Mouse (Mus musculus): ENCODE data around the gene Tm2d1.

- TF ChIP-seq POLR2A (IDR thresholded peaks at IDR 0.05; ENCODE audit: low read depth, low read length) (no peak), CTCF (IDR thresholded peaks at IDR 0.05; ENCODE audit: borderline replicate concordance, insufficient read depth, low read length) (no peak)
Observed at GRCm38 (mm10) chr4:98376943-98377342, 6.2 kb downstream of the Tm2d1 start.
